Mouse (Mus musculus) heart, embryonic 14.5 days (tissue): ENCODE measurements around the gene Calm3. TPM values are rescaled to one million over a fixed set of nuclear protein-coding genes. Genes with fewer than 3 reads are reported as not detected.

Experiments used
- ATAC-seq: fragments of 200-750 bp; cut with Nextera tagmentation; 2 replicates; pipeline ENCODE4 v1.8.0; 2017; ENCODE audit warnings: low read depth, moderate TSS enrichment; ENCODE audit not compliant: insufficient number of reproducible peaks, insufficient read depth, low FRiP score
- H3K27ac ChIP-seq, 2 experiments: fragments of 200-500 bp in 1 of 2; fragments of 300-500 bp in 1 of 2; sonication (generic) in 1 of 2; replicated peaks in 1 of 2; 2 replicates each; pipeline ENCODE4 v1.5.1; 2012 to 2014; ENCODE audit warnings: low read depth in 2 of 2, low read length in 2 of 2, control low read depth in 1 of 2, mild to moderate bottlenecking in 1 of 2, mixed read lengths in 1 of 2; ENCODE audit not compliant: control insufficient read depth in 1 of 2, insufficient read depth in 1 of 2
- H3K27me3 ChIP-seq: fragments of 300-500 bp; sonication (generic); 2 replicates; pipeline ENCODE4 v1.6.1; 2014; ENCODE audit warnings: mild to moderate bottlenecking, low read length, control low read depth; ENCODE audit not compliant: control insufficient read depth, insufficient read depth
- H3K36me3 ChIP-seq: fragments of 300-500 bp; sonication (generic); 2 replicates; pipeline ENCODE4 v1.6.1; 2014; ENCODE audit warnings: mild to moderate bottlenecking, control low read depth, low read length, mixed read lengths; ENCODE audit not compliant: control insufficient read depth, insufficient read depth
- H3K4me1 ChIP-seq, 2 experiments: fragments of 200-500 bp in 1 of 2; fragments of 300-500 bp in 1 of 2; sonication (generic) in 1 of 2; 2 replicates each; pipeline ENCODE4 v1.6.1; 2012 to 2014; ENCODE audit warnings: low read length in 2 of 2, control low read depth in 1 of 2, mixed read lengths in 1 of 2; ENCODE audit not compliant: control insufficient read depth in 2 of 2, insufficient read depth in 2 of 2
- H3K4me2 ChIP-seq: fragments of 300-500 bp; sonication (generic); 2 replicates; pipeline ENCODE4 v1.6.1; 2014; ENCODE audit warnings: mild to moderate bottlenecking, low read length
- H3K4me3 ChIP-seq, 2 experiments: fragments of 200-500 bp in 1 of 2; fragments of 300-500 bp in 1 of 2; sonication (generic) in 1 of 2; 2 replicates each; pipeline ENCODE4 v1.5.1; 2012 to 2014; ENCODE audit warnings: low read length in 2 of 2, mild to moderate bottlenecking in 2 of 2, control low read depth in 1 of 2, low read depth in 1 of 2, moderate library complexity in 1 of 2; ENCODE audit not compliant: control insufficient read depth in 1 of 2, insufficient read depth in 1 of 2
- H3K9ac ChIP-seq: fragments of 300-500 bp; sonication (generic); 2 replicates; pipeline ENCODE4 v1.6.1; 2014; ENCODE audit warnings: mild to moderate bottlenecking, low read length
- H3K9me3 ChIP-seq: fragments of 300-500 bp; sonication (generic); 2 replicates; pipeline ENCODE4 v1.6.1; 2016; ENCODE audit warnings: low read length, control low read depth; ENCODE audit not compliant: control insufficient read depth
- WGBS: fragments of 180-500 bp; shearing (Covaris S2); extraction: QIAGEN DNeasy Blood & Tissue Kit; methylation state at CpG from one replicate; pipeline ENCODE4 v1.1.7; 2014; 5-methylcytosine and 5-hydroxymethylcytosine counted together
- polyA plus RNA-seq: library from polyadenylated mRNA; unstranded; fragments of >200 nt; fragmentation: Nextera tagmentation; extraction: Ambion mirVana; gene quantifications from 2 replicates; pipeline ENCODE4 v1.2.1, GENCODE M21; 2014

Gene Calm3
- polyA plus RNA-seq, 1 experiment from 2014 or later = 152 TPM

DNA sequence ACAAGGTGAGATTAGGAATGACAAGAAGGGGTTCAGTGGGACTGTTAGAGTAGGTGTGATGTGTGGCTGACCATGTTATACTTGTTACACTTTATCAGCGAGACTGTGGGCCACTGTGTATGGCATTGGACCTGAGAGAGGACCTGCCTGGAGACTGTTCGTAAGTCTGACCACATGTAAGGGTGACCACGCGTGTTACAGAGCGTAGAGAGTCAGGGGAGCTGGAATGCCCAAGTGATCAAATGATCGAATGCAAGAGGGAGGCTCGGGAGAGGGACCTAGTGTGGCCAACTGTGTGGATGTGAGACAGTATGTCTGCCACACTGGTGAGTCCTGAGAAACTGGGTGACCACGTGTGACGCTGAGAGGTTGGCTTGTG lies 31.6 kb downstream of the Calm3 start:
- 40% methylated on average over 9 of the region's 9 CpGs for WGBS
- Histone ChIP-seq H3K36me3 (peaks cover 15% of the 10 kb centered on the region), H3K4me2 (peak overlapping the region; percentile 68), H3K4me3 (peak overlapping the region; percentile 8 to 23; a peak in 3 of 4 replicates), H3K9me3 (no peaks in the 10 kb centered on the region), H3K4me1 (peaks cover 21 to 28% of the 10 kb centered on the region in 2 experiments), H3K9ac (peak overlapping the region; percentile 27; the same call in 1 of the 2 replicates), H3K27me3 (peaks cover 22% of the 10 kb centered on the region), H3K27ac (no peak overlapping the region)
- ATAC-seq = 0 out of 2 replicates have a peak, but pooled peaks have one; percentile 2

GRCm38 (mm10) chr7:16891641-16892351 lies 32.1 kb downstream of the Calm3 start, which contains the start of gene Gng8:
Gene Gng8 (plus strand): TSS chr7:16891786.
- H3K4me3 ChIP-seq = peak within 1 kb of the TSS; percentile 23 to 40
- H3K4me1 ChIP-seq = peaks cover 21 to 28% of the 10 kb centered on the region in 2 experiments
- WGBS = under 1% methylated on average over 30 of the region's 30 CpGs
- peak within 1 kb of the TSS; percentile 64 for H3K9ac ChIP-seq
- H3K4me2 ChIP-seq = peak within 1 kb of the TSS; percentile 68
- H3K9me3 ChIP-seq = no peaks in the 10 kb centered on the region
- peak; percentile 69 for ATAC-seq
- H3K36me3 ChIP-seq = peaks cover 21% of the 10 kb centered on the region
- peak within 1 kb of the TSS; percentile 81 to 87 for H3K27ac ChIP-seq
- peaks cover 22% of the 10 kb centered on the region for H3K27me3 ChIP-seq

GRCm38 (mm10) chr7:16890944-16891343 lies 33.0 kb downstream of the Calm3 start:
- Histone ChIP-seq H3K9ac (peak overlapping the region; percentile 64), H3K36me3 (peaks cover 29% of the 10 kb centered on the region), H3K27ac (peak overlapping the region; percentile 81 to 87), H3K4me3 (peak overlapping the region; percentile 1 to 23; a peak in 2 of 4 replicates), H3K27me3 (peaks cover 18% of the 10 kb centered on the region), H3K4me1 (peaks cover 21 to 28% of the 10 kb centered on the region in 2 experiments), H3K9me3 (peaks cover 7% of the 10 kb centered on the region), H3K4me2 (peak overlapping the region; percentile 68)
- 2% methylated on average over 23 of the region's 23 CpGs for WGBS
- peak; percentile 70 for ATAC-seq

- Histone ChIP-seq H3K36me3 (peaks cover 34% of the 10 kb centered on the region), H3K4me3 (peak overlapping the region; percentile 1 to 23; a peak in 2 of 4 replicates), H3K27ac (peak overlapping the region; percentile 81 to 87), H3K9me3 (peaks cover 11% of the 10 kb centered on the region), H3K4me1 (peaks cover 21 to 27% of the 10 kb centered on the region in 2 experiments), H3K27me3 (peaks cover 18% of the 10 kb centered on the region), H3K4me2 (peak overlapping the region; percentile 68), H3K9ac (peak overlapping the region; percentile 64)
- no peak for ATAC-seq
- 28% methylated on average over 6 of the region's 6 CpGs for WGBS
Measured at GRCm38 (mm10) chr7:16890536-16890935, 33.4 kb downstream of the Calm3 start.

DNA sequence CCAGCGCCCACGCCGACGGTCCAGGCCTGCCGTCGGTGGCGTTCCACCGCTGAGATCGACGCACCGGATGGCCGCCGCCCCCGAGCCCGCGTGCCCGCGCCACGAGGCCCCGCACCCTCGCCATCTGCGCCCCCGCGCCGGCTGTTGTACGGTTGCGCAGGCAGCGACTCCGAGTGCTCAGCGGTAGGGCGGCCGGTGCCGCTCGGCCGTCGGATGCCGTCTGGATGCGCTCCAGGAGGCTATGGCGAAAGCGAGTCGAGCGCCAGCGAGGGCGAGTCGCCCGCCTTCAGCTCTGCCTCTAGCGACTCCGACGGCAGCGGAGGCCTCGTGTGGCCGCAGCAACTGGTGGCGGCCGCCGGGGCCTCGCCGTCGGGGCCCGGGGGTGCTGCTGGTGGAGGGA lies 38.0 kb downstream of the Calm3 start:
- H3K4me2 ChIP-seq = no peak overlapping the region
- peak overlapping the region in 1 of 2 experiments; percentile 28; a peak in 2 of 4 replicates for H3K4me3 ChIP-seq
- no peak for ATAC-seq
- peaks cover 18% of the 10 kb centered on the region for H3K9me3 ChIP-seq
- no peak overlapping the region for H3K9ac ChIP-seq
- H3K27me3 ChIP-seq = no peaks in the 10 kb centered on the region
- H3K27ac ChIP-seq = no peak overlapping the region
- H3K36me3 ChIP-seq = peaks cover 76% of the 10 kb centered on the region
- WGBS = 52% methylated on average over 58 of the region's 59 CpGs
- peaks cover 15 to 28% of the 10 kb centered on the region in 2 experiments for H3K4me1 ChIP-seq

DNA sequence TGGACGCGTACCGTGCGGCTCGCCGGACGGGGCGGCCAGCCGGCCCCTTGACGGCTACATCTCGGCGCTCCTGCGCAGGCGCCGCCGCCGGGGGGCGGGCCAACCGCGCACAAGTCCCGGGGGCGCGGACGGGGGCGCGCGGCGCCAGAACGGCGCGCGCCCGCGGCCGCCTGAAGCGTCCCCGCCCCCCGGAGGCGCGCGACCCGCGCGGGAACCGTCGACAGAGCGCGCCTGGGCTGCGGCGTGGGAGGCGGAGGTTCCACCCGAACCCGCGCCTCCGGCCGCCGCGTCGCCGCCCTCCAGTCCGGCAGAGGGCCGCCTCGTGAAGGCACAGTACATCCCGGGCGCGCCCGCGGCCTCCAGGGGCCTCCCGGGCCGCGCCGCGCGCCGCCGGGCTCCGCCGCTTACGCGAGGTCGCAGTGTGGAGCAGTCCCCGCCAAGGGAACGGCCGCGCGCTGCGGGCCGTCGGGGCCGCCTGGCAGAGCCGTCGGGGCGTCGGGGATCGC lies 38.6 kb downstream of the Calm3 start:
- peak overlapping the region; percentile 46 for H3K9ac ChIP-seq
- H3K4me1 ChIP-seq = peaks cover 17 to 28% of the 10 kb centered on the region in 2 experiments
- peaks cover 18% of the 10 kb centered on the region for H3K9me3 ChIP-seq
- H3K4me3 ChIP-seq = peak overlapping the region; percentile 11 to 28
- H3K4me2 ChIP-seq = peak overlapping the region; percentile 46
- peaks cover 78% of the 10 kb centered on the region for H3K36me3 ChIP-seq
- no peaks in the 10 kb centered on the region for H3K27me3 ChIP-seq
- H3K27ac ChIP-seq = no peak overlapping the region
- ATAC-seq = no peak
- 18% methylated on average over 93 of the region's 95 CpGs for WGBS

GRCm38 (mm10) chr7:16884334-16884733 lies 39.6 kb downstream of the Calm3 start:
- Histone ChIP-seq H3K9ac (no peak overlapping the region), H3K27ac (no peak overlapping the region), H3K4me2 (no peak overlapping the region), H3K36me3 (peaks cover 81% of the 10 kb centered on the region), H3K27me3 (no peaks in the 10 kb centered on the region), H3K4me3 (no peak overlapping the region), H3K9me3 (peaks cover 18% of the 10 kb centered on the region), H3K4me1 (peaks cover 20 to 33% of the 10 kb centered on the region in 2 experiments)
- 84% methylated on average over 3 of the region's 4 CpGs for WGBS
- no peak for ATAC-seq
